Mouse (Mus musculus) heart, embryonic 13.5 days (tissue): ENCODE data around the gene Gm17655. TPM values are rescaled to one million over a fixed set of nuclear protein-coding genes. Genes with fewer than 3 reads are reported as not detected.
"Not testable (repeated sequence)": the region's sequence is repeated elsewhere in the genome, so short reads cannot be mapped to it uniquely, and the experiment has no call there.

Experiments
- ATAC-seq: fragments of 200-750 bp; cut with Nextera tagmentation; 2 replicates; pipeline ENCODE4 v1.8.0; 2017; ENCODE audit warnings: moderate TSS enrichment; ENCODE audit not compliant: insufficient number of reproducible peaks, low FRiP score, low TSS enrichment; ENCODE audit errors: extremely low read depth
- H3K27ac ChIP-seq: fragments of 300-500 bp; sonication (generic); replicated peaks from 2 replicates; pipeline ENCODE4 v1.5.1; 2015; ENCODE audit warnings: moderate library complexity, mild to moderate bottlenecking, inconsistent platforms
- H3K27me3 ChIP-seq: fragments of 300-500 bp; sonication (generic); replicated peaks from 2 replicates; pipeline ENCODE4 v1.6.1; 2015; ENCODE audit warnings: mild to moderate bottlenecking, inconsistent platforms
- H3K36me3 ChIP-seq: fragments of 300-500 bp; sonication (generic); 2 replicates; pipeline ENCODE4 v1.6.1; 2015; ENCODE audit warnings: mild to moderate bottlenecking, inconsistent platforms
- H3K4me1 ChIP-seq: fragments of 300-500 bp; sonication (generic); 2 replicates; pipeline ENCODE4 v1.6.1; 2015; ENCODE audit warnings: inconsistent platforms
- H3K4me2 ChIP-seq: fragments of 300-500 bp; sonication (generic); 2 replicates; pipeline ENCODE4 v1.6.1; 2015; ENCODE audit warnings: inconsistent platforms, mild to moderate bottlenecking, moderate library complexity
- H3K4me3 ChIP-seq: fragments of 300-500 bp; sonication (generic); 2 replicates; pipeline ENCODE4 v1.5.1; 2015; ENCODE audit warnings: moderate library complexity, mild to moderate bottlenecking, inconsistent platforms
- H3K9ac ChIP-seq: fragments of 300-500 bp; sonication (generic); 2 replicates; pipeline ENCODE4 v1.6.1; 2015; ENCODE audit warnings: inconsistent platforms, mild to moderate bottlenecking, moderate library complexity
- H3K9me3 ChIP-seq: fragments of 300-500 bp; sonication (generic); 2 replicates; pipeline ENCODE4 v1.6.1; 2016; ENCODE audit warnings: inconsistent platforms
- WGBS: fragments of 180-500 bp; shearing (Covaris S2); methylation state at CpG from one replicate; pipeline ENCODE4 v1.1.7; 2015; ENCODE audit warnings: mixed read lengths; 5-methylcytosine and 5-hydroxymethylcytosine counted together
- polyA plus RNA-seq: library from polyadenylated mRNA; unstranded; fragments of >200 nt; fragmentation: Nextera tagmentation; extraction: Ambion mirVana; gene quantifications from 2 replicates; pipeline ENCODE4 v1.2.1, GENCODE M21; 2015

Gm17655 gene
- polyA plus RNA-seq, result 2.5 and 3.4 TPM in 2 replicates

- 64% methylated on average over 2 of the region's 2 CpGs for WGBS
- ATAC-seq, H3K9ac ChIP-seq, H3K4me3 ChIP-seq, H3K27ac ChIP-seq, H3K4me2 ChIP-seq, H3K27me3 ChIP-seq, H3K36me3 ChIP-seq, H3K4me1 ChIP-seq: not testable (repeated sequence)
- H3K9me3 ChIP-seq, result peaks cover 40% of the 10 kb centered on the region
These were observed at the start of gene Gm17655 for GRCm38 (mm10) chr5:110072413-110072812. TSS of gene Gm17655 (minus strand) at chr5:110072513.

GRCm38 (mm10) chr5:110109991-110110441 lies 37.7 kb upstream of the Gm17655 start, which contains the start of gene Zfp605:
TSS of gene Zfp605 (plus strand) at chr5:110110092.
- Histone ChIP-seq H3K27me3 (no peaks in the 10 kb centered on the region), H3K4me3 (peak within 1 kb of the TSS; percentile 95), H3K9me3 (no peaks in the 10 kb centered on the region), H3K9ac (peak within 1 kb of the TSS; percentile 74), H3K4me1 (peaks cover 17% of the 10 kb centered on the region), H3K36me3 (peaks cover 43% of the 10 kb centered on the region), H3K4me2 (peak within 1 kb of the TSS; percentile 73), H3K27ac (peak within 1 kb of the TSS; percentile 90)
- peak; percentile 14; the same call in 1 of the 2 replicates for ATAC-seq
- under 1% methylated on average over 12 of the region's 12 CpGs for WGBS

GRCm38 (mm10) chr5:110108305-110108628 lies 36.0 kb upstream of the Gm17655 start:
- Histone ChIP-seq H3K9me3 (no peaks in the 10 kb centered on the region), H3K4me3 (peak overlapping the region; percentile 95), H3K27me3 (no peaks in the 10 kb centered on the region), H3K4me1 (peaks cover 17% of the 10 kb centered on the region), H3K36me3 (peaks cover 47% of the 10 kb centered on the region), H3K9ac (peak overlapping the region; percentile 95), H3K4me2 (peak overlapping the region; percentile 94), H3K27ac (peak overlapping the region; percentile 99)
- WGBS, result under 1% methylated on average over 7 of the region's 7 CpGs
- ATAC-seq, result no peak

- H3K9ac ChIP-seq, result peak within 1 kb of the TSS; percentile 95
- WGBS, result under 1% methylated on average over 70 of the region's 71 CpGs
These were observed 35.4 kb upstream of the Gm17655 start, which contains the start of gene Gtpbp6 for GRCm38 (mm10) chr5:110107581-110108304. TSS of gene Gtpbp6 (minus strand) at chr5:110108197.

GRCm38 (mm10) chr5:110106901-110107564 lies 34.7 kb upstream of the Gm17655 start:
- Histone ChIP-seq H3K27me3 (no peaks in the 10 kb centered on the region), H3K27ac (peak overlapping the region; percentile 99), H3K4me2 (peak overlapping the region; percentile 94), H3K36me3 (peaks cover 48% of the 10 kb centered on the region), H3K9me3 (no peaks in the 10 kb centered on the region), H3K4me3 (peak overlapping the region; percentile 95), H3K4me1 (peaks cover 20% of the 10 kb centered on the region), H3K9ac (peak overlapping the region; percentile 95)
- peak; percentile 47; the same call in 1 of the 2 replicates for ATAC-seq
- 15% methylated on average over 39 of the region's 41 CpGs for WGBS

More at GRCm38 (mm10) chr5:110107581-110108304, 35.4 kb upstream of the Gm17655 start, which contains the start of gene Gtpbp6:
- Histone ChIP-seq H3K4me1 (peaks cover 17% of the 10 kb centered on the region), H3K4me3 (peak within 1 kb of the TSS; percentile 95), H3K27me3 (no peaks in the 10 kb centered on the region), H3K9me3 (no peaks in the 10 kb centered on the region), H3K4me2 (peak within 1 kb of the TSS; percentile 94), H3K36me3 (peaks cover 47% of the 10 kb centered on the region), H3K27ac (peak within 1 kb of the TSS; percentile 99)
- ATAC-seq, result peak; percentile 82

GRCm38 (mm10) chr5:110106140-110106871 lies 34.0 kb upstream of the Gm17655 start:
- no peak for ATAC-seq
- Histone ChIP-seq H3K27me3 (peaks cover 3% of the 10 kb centered on the region; the same call in 1 of the 2 replicates), H3K9me3 (no peaks in the 10 kb centered on the region), H3K27ac (no peak overlapping the region), H3K4me2 (peak overlapping the region; percentile 94), H3K36me3 (peaks cover 45% of the 10 kb centered on the region), H3K4me3 (peak overlapping the region; percentile 95), H3K9ac (peak overlapping the region; percentile 95), H3K4me1 (peaks cover 28% of the 10 kb centered on the region)
- WGBS, result 90% methylated on average over 26 of the region's 26 CpGs

GRCm38 (mm10) chr5:110104616-110105380 lies 32.5 kb upstream of the Gm17655 start:
- Histone ChIP-seq H3K9ac (no peak overlapping the region), H3K27me3 (peaks cover 18% of the 10 kb centered on the region), H3K27ac (no peak overlapping the region), H3K36me3 (peaks cover 45% of the 10 kb centered on the region), H3K9me3 (no peaks in the 10 kb centered on the region), H3K4me3 (no peak overlapping the region), H3K4me1 (peaks cover 35% of the 10 kb centered on the region), H3K4me2 (no peak overlapping the region)
- ATAC-seq, result no peak
- 90% methylated on average over 36 of the region's 36 CpGs for WGBS

GRCm38 (mm10) chr5:110103901-110104615 lies 31.7 kb upstream of the Gm17655 start:
- Histone ChIP-seq H3K27ac (no peak overlapping the region), H3K27me3 (peaks cover 21% of the 10 kb centered on the region), H3K4me3 (no peak overlapping the region), H3K9ac (no peak overlapping the region), H3K4me1 (peaks cover 35% of the 10 kb centered on the region), H3K36me3 (peaks cover 45% of the 10 kb centered on the region), H3K4me2 (no peak overlapping the region), H3K9me3 (no peaks in the 10 kb centered on the region)
- ATAC-seq, result no peak
- 91% methylated on average over 27 of the region's 27 CpGs for WGBS

GRCm38 (mm10) chr5:110102853-110103625 lies 30.7 kb upstream of the Gm17655 start:
- 91% methylated on average over 19 of the region's 19 CpGs for WGBS
- H3K36me3 ChIP-seq, result peaks cover 45% of the 10 kb centered on the region

More at GRCm38 (mm10) chr5:110102853-110103625, 30.7 kb upstream of the Gm17655 start:
- Histone ChIP-seq H3K4me2 (no peak overlapping the region), H3K9ac (no peak overlapping the region), H3K9me3 (no peaks in the 10 kb centered on the region), H3K27me3 (peaks cover 29% of the 10 kb centered on the region), H3K27ac (no peak overlapping the region), H3K4me3 (no peak overlapping the region), H3K4me1 (peaks cover 35% of the 10 kb centered on the region)
- ATAC-seq, result no peak
